Mouse (Mus musculus) kidney, adult 10 weeks (tissue): ENCODE measurements around the gene Mid1ip1. TPM values are rescaled to one million over a fixed set of nuclear protein-coding genes. Genes with fewer than 3 reads are reported as not detected.

Source experiments
- polyA plus RNA-seq: library from polyadenylated mRNA; stranded (reverse); fragments of 350-450 nt; fragmentation: Illumina TruSeq; extraction: RNeasy Lipid Tissue Mini Kit (QIAGEN cat#74804); gene quantifications from one replicate; pipeline ENCODE4 v1.2.3, GENCODE M21; 2014; ENCODE audit warnings: low read depth, low replicate concordance

The Mid1ip1 gene
- 6.6 TPM for polyA plus RNA-seq

DNA sequence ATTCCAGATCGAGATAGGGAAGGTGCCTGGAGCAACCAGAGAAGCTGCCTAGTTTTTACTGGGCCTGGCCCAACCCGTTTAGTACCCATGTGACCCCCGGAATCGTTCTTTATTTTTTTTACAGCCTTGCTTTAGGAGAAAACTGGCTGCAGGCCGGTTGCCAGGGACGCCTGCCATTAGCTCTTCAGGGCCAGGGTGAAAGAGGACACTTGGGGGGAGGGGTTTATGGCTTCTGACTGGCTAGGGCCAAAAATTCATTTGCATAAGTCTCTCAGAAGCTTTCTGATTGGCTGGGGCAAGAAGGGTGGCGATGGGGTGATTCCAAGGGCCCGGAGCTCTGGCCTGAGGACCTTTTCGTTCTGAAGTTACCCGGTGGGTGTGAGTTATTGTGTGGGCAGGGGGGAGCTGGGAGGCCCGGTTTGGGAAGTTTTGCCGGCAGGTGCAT lies at the start of gene Mid1ip1:
Mid1ip1 (plus strand) TSS at position 318 of the 445 bp plus-strand sequence.

Other genes starting within 250 kb of the Mid1ip1 start
- 49.8 TPM for gene Tspan7, start 229.9 kb upstream of the Mid1ip1 start, polyA plus RNA-seq